In the genomic region with DNA sequence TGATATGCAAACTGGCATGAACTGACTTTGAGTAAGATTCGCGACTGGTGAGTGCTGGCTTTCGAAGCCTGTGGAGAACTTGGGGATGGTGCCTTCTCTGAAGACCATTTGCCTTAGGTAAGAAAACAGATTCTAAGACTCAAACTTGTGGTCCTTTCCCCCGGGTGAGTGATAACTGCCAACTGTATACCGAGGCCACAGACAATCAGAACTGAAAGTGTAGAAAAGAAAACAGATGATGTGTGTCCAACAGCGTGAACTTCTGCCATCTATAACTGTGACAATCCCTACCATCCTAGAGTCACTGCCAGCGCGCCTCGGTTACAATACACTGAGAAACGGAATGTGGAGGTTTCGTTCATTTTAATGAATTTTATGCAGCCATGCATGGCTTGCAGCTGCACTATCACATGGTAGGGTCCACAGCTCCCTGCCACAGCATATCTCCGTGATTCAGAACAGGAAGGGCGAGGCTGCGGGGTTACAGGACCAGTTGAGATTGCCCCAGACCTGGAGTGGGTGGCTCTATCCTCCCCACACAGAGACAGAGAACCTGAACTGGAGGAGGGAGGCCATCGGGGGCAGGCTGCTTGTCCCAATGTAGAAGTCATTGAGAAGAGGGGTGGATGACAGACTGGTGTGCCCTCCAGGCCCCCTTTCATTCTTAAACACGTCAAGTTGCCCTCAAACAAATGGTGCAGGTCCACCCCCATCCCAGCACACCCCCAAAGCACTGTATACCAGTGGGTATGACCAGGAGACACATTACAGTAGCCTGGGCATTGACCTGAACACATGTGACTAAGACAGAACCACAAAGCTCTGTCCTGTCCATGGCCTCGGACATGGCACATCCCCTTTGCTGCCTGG, we compare ENCODE assay signal across 8 mouse cellular contexts. TPM values are rescaled to one million over a fixed set of nuclear protein-coding genes. Genes with fewer than 3 reads are reported as not detected.
DNase-seq lines count a peak whose midpoint lies in the region; ATAC-seq and TF ChIP-seq lines count a peak whose summit lies in the region.

No protein-coding gene starts in this region.

- no peak for TF ChIP-seq CTCF in kidney, adult 2 months (conservative IDR thresholded peaks at IDR 0.05; ENCODE audit: insufficient read depth, insufficient read length, low read depth, low read length)

- TF ChIP-seq POLR2A in kidney, adult 2 months (IDR thresholded peaks at IDR 0.05; ENCODE audit: low read depth, low read length) = no peak

- no peaks in the 10 kb centered on the region for H3K9me3 ChIP-seq in kidney, embryonic 14.5 days (ENCODE audit: control insufficient read depth, low read length)
- H3K9me3 ChIP-seq in hindbrain, embryonic 15.5 days = no peaks in the 10 kb centered on the region

- peak overlapping the region; percentile 78 for H3K4me3 ChIP-seq in kidney, embryonic 14.5 days (ENCODE audit: low read length)
- H3K4me3 ChIP-seq in kidney, adult 2 months (ENCODE audit: insufficient read depth, low read depth, low read length) = no peak overlapping the region
- H3K4me3 ChIP-seq in brown adipose tissue, adult 24 weeks (ENCODE audit: insufficient read depth, low read depth, low read length) = peak overlapping the region; percentile 29
- peak overlapping the region; percentile 81 for H3K4me3 ChIP-seq in hindbrain, embryonic 15.5 days

- H3K9ac ChIP-seq in kidney, embryonic 14.5 days (ENCODE audit: low read depth, low read length) = peak overlapping the region; percentile 34; the same call in 1 of the 2 replicates
- H3K9ac ChIP-seq in hindbrain, embryonic 15.5 days = peak overlapping the region; percentile 51; the same call in 1 of the 2 replicates

- peak overlapping the region; percentile 41; the same call in 1 of the 2 replicates for H3K4me2 ChIP-seq in kidney, embryonic 14.5 days (replicated peaks; ENCODE audit: low read depth, low read length)
- peak overlapping the region; percentile 99 for H3K4me2 ChIP-seq in hindbrain, embryonic 15.5 days

- no peaks in the 10 kb centered on the region for H3K27me3 ChIP-seq in kidney, embryonic 14.5 days (ENCODE audit: control insufficient read depth, insufficient read depth, low read length)
- H3K27me3 ChIP-seq in kidney, adult 2 months (replicated peaks; ENCODE audit: control insufficient read depth, insufficient read depth, low read length) = no peaks in the 10 kb centered on the region
- H3K27me3 ChIP-seq in hindbrain, embryonic 15.5 days = 0 out of 2 replicates have a peak, but pooled peaks cover 2% of the 10 kb centered on the region

- intact Hi-C loops in gastrocnemius, postnatal 14 days (cut with DNase I; ENCODE audit: low total_unique reads) = no loop called here

- 81% methylated on average over 17 of the region's 17 CpGs for WGBS in kidney, embryonic 14.5 days
- WGBS in kidney, adult 2 months = 73% methylated on average over 17 of the region's 17 CpGs
- WGBS in hindbrain, embryonic 15.5 days = 84% methylated on average over 17 of the region's 17 CpGs

- peaks cover 13% of the 10 kb centered on the region for H3K36me3 ChIP-seq in kidney, embryonic 14.5 days (ENCODE audit: control insufficient read depth, insufficient read depth, low read length)
- no peaks in the 10 kb centered on the region for H3K36me3 ChIP-seq in kidney, adult 2 months (ENCODE audit: control insufficient read depth, insufficient read depth, low read length)
- peaks cover 5% of the 10 kb centered on the region for H3K36me3 ChIP-seq in hindbrain, embryonic 15.5 days

- H3K27ac ChIP-seq in kidney, embryonic 14.5 days (ENCODE audit: low read depth, low read length) = no peak overlapping the region
- H3K27ac ChIP-seq in kidney, adult 2 months (ENCODE audit: insufficient read depth, low read depth, low read length) = no peak overlapping the region
- 0 out of 2 replicates have a peak overlapping the region, but pooled peaks have one; percentile 26 for H3K27ac ChIP-seq in brown adipose tissue, adult 24 weeks (replicated peaks; ENCODE audit: low read depth, low read length)
- H3K27ac ChIP-seq in hindbrain, embryonic 15.5 days (replicated peaks) = peak overlapping the region; percentile 87

- no peak for ATAC-seq in kidney, embryonic 14.5 days (ENCODE audit: low FRiP score, low TSS enrichment)
- no peak for ATAC-seq in hindbrain, embryonic 15.5 days (ENCODE audit: low FRiP score, low read depth)
- ATAC-seq in megakaryocyte progenitor cell, adult 5-6 weeks (replicated peaks; ENCODE audit: poor library complexity) = peak; percentile 30

- peaks cover 11% of the 10 kb centered on the region for H3K4me1 ChIP-seq in kidney, embryonic 14.5 days (ENCODE audit: control insufficient read depth, insufficient read depth, low read length)
- H3K4me1 ChIP-seq in kidney, adult 2 months (ENCODE audit: control insufficient read depth, insufficient read depth, low read length) = peaks cover 8% of the 10 kb centered on the region; the same call in 1 of the 2 replicates
- peaks cover 25% of the 10 kb centered on the region for H3K4me1 ChIP-seq in brown adipose tissue, adult 24 weeks (ENCODE audit: control insufficient read depth, insufficient read depth, insufficient read length, low read length)
- H3K4me1 ChIP-seq in hindbrain, embryonic 15.5 days (replicated peaks) = peaks cover 26% of the 10 kb centered on the region

- no peak for DNase-seq in kidney, adult 2 months
- no peak for DNase-seq in frontal cortex, postnatal 14 days (ENCODE audit: low spot score in 2 of 2)
- no peak for DNase-seq in gastrocnemius, postnatal 14 days
- no peak for DNase-seq in adrenal gland, postnatal 14 days

RNA-seq across cellular contexts. Expression of a gene that starts 1.4 kb away (rescaled TPM):
- 59.1 and 76.6 TPM in 2 replicates for polyA plus RNA-seq in kidney, embryonic 14.5 days (2014; fragmentation: Nextera tagmentation; extraction: Ambion mirVana)
- 148 and 190 TPM in 2 replicates for polyA plus RNA-seq in kidney, adult 2 months (2012; rRNA removed)
- polyA plus RNA-seq in brown adipose tissue, adult 24 weeks (2012; ENCODE audit: insufficient read depth, insufficient read length, missing spikeins) = 13.9 and 17.9 TPM in 2 replicates
- polyA plus RNA-seq in hindbrain, embryonic 15.5 days (2015; fragmentation: Nextera tagmentation; extraction: Ambion mirVana) = 66.5 and 72.7 TPM in 2 replicates
- 81.2 and 99.2 TPM in 2 replicates for total RNA-seq in megakaryocyte progenitor cell, adult 5-6 weeks (2015)
- 85.6 and 101 TPM in 2 replicates for total RNA-seq in megakaryocyte progenitor cell, adult 5-6 weeks (2017)
- total RNA-seq in gastrocnemius, postnatal 14 days (2021) = 10 to 100 TPM; 39.1 to 47.3 TPM
- total RNA-seq in adrenal gland, postnatal 14 days (2021) = 102 and 107 TPM in 2 replicates

RNA-seq across cellular contexts. Expression of a gene that starts 2.3 kb away (rescaled TPM):
- 0.41 and 0.54 TPM in 2 replicates for polyA plus RNA-seq in kidney, embryonic 14.5 days (2014; fragmentation: Nextera tagmentation; extraction: Ambion mirVana)
- 2.3 and 4.9 TPM in 2 replicates for polyA plus RNA-seq in kidney, adult 2 months (2012; rRNA removed)
- 0.71 and 0.79 TPM in 2 replicates for polyA plus RNA-seq in brown adipose tissue, adult 24 weeks (2012; ENCODE audit: insufficient read depth, insufficient read length, missing spikeins)
- 0.83 and 0.86 TPM in 2 replicates for polyA plus RNA-seq in hindbrain, embryonic 15.5 days (2015; fragmentation: Nextera tagmentation; extraction: Ambion mirVana)
- total RNA-seq in megakaryocyte progenitor cell, adult 5-6 weeks (2015) = 8.3 and 8.9 TPM in 2 replicates
- 6.2 and 9.5 TPM in 2 replicates for total RNA-seq in megakaryocyte progenitor cell, adult 5-6 weeks (2017)
- under 1 TPM; 0.64 to 0.86 TPM for total RNA-seq in gastrocnemius, postnatal 14 days (2021)
- total RNA-seq in adrenal gland, postnatal 14 days (2021) = 2.3 and 7.4 TPM in 2 replicates

RNA-seq across cellular contexts. Expression of a gene that starts 15.1 kb away (rescaled TPM):
- polyA plus RNA-seq in kidney, embryonic 14.5 days (2014; fragmentation: Nextera tagmentation; extraction: Ambion mirVana) = 0.28 and 0.36 TPM in 2 replicates
- polyA plus RNA-seq in kidney, adult 2 months (2012; rRNA removed) = 0.18 and 0.27 TPM in 2 replicates
- 0.63 TPM in 1 of 2 replicates, not detected in the other for polyA plus RNA-seq in brown adipose tissue, adult 24 weeks (2012; ENCODE audit: insufficient read depth, insufficient read length, missing spikeins)
- polyA plus RNA-seq in hindbrain, embryonic 15.5 days (2015; fragmentation: Nextera tagmentation; extraction: Ambion mirVana) = 70.0 and 77.6 TPM in 2 replicates
- total RNA-seq in megakaryocyte progenitor cell, adult 5-6 weeks (2015) = 0.10 TPM in 1 of 2 replicates, not detected in the other
- not detected in 2 replicates for total RNA-seq in megakaryocyte progenitor cell, adult 5-6 weeks (2017)
- under 1 TPM; 0.09 to 0.23 TPM for total RNA-seq in gastrocnemius, postnatal 14 days (2021)
- total RNA-seq in adrenal gland, postnatal 14 days (2021) = 0.48 and 0.98 TPM in 2 replicates

RNA-seq across cellular contexts. Expression of a gene that starts 26.4 kb away (rescaled TPM):
- 0.23 and 0.60 TPM in 2 replicates for polyA plus RNA-seq in kidney, embryonic 14.5 days (2014; fragmentation: Nextera tagmentation; extraction: Ambion mirVana)
- polyA plus RNA-seq in kidney, adult 2 months (2012; rRNA removed) = 1.7 and 2.1 TPM in 2 replicates
- not detected in 2 replicates for polyA plus RNA-seq in brown adipose tissue, adult 24 weeks (2012; ENCODE audit: insufficient read depth, insufficient read length, missing spikeins)
- 1.1 and 1.2 TPM in 2 replicates for polyA plus RNA-seq in hindbrain, embryonic 15.5 days (2015; fragmentation: Nextera tagmentation; extraction: Ambion mirVana)
- total RNA-seq in megakaryocyte progenitor cell, adult 5-6 weeks (2015) = 29.4 and 31.9 TPM in 2 replicates
- 28.7 and 28.9 TPM in 2 replicates for total RNA-seq in megakaryocyte progenitor cell, adult 5-6 weeks (2017)
- 1 to 10 TPM in 1 of 2 experiments, under 1 TPM in 1; 0.60 to 1.2 TPM for total RNA-seq in gastrocnemius, postnatal 14 days (2021)
- total RNA-seq in adrenal gland, postnatal 14 days (2021) = 0.85 and 1.9 TPM in 2 replicates

RNA-seq across cellular contexts. Expression of a gene that starts 42.2 kb away (rescaled TPM):
- polyA plus RNA-seq in kidney, embryonic 14.5 days (2014; fragmentation: Nextera tagmentation; extraction: Ambion mirVana) = 47.3 and 59.0 TPM in 2 replicates
- 64.7 and 82.5 TPM in 2 replicates for polyA plus RNA-seq in kidney, adult 2 months (2012; rRNA removed)
- 40.9 and 42.9 TPM in 2 replicates for polyA plus RNA-seq in brown adipose tissue, adult 24 weeks (2012; ENCODE audit: insufficient read depth, insufficient read length, missing spikeins)
- polyA plus RNA-seq in hindbrain, embryonic 15.5 days (2015; fragmentation: Nextera tagmentation; extraction: Ambion mirVana) = 26.6 and 28.0 TPM in 2 replicates
- 35.5 and 36.8 TPM in 2 replicates for total RNA-seq in megakaryocyte progenitor cell, adult 5-6 weeks (2015)
- 4.0 and 5.0 TPM in 2 replicates for total RNA-seq in megakaryocyte progenitor cell, adult 5-6 weeks (2017)
- total RNA-seq in gastrocnemius, postnatal 14 days (2021) = 100 to 1,000 TPM; 262 to 320 TPM
- total RNA-seq in adrenal gland, postnatal 14 days (2021) = 90.1 and 104 TPM in 2 replicates

Comparison
In these comparisons a context has a peak if more than half of its experiments do, and no peak if none do; other contexts are left out.
1. H3K27ac ChIP-seq: peak in brown adipose tissue, adult 24 weeks (single experiment) and hindbrain, embryonic 15.5 days (single experiment); none in kidney, embryonic 14.5 days (single experiment) and kidney, adult 2 months (single experiment).
2. RNA of a gene that starts 15.1 kb away (polyA plus RNA-seq): 70.0 to 77.6 TPM in hindbrain, embryonic 15.5 days; 0.63 TPM in brown adipose tissue, adult 24 weeks, 0.28 to 0.36 TPM in kidney, embryonic 14.5 days and 0.18 to 0.27 TPM in kidney, adult 2 months; every median in the first group is over 10 times any median in the second.